Mouse (Mus musculus) brain, embryonic 14.5 days (tissue): ENCODE measurements around the gene Gpr146.

ENCODE experiments used
- CTCF ChIP-seq: fragments of 200-500 bp; IDR thresholded peaks from 2 replicates; pipeline ENCODE4 v1.5.1; 2012; ENCODE audit warnings: inconsistent platforms, mild to moderate bottlenecking, moderate library complexity, borderline replicate concordance; ENCODE audit not compliant: insufficient read depth, insufficient read length; ENCODE audit errors: extremely low read depth
- POLR2A ChIP-seq: fragments of 200-500 bp; IDR thresholded peaks from 2 replicates; pipeline ENCODE4 v1.6.1; 2012; ENCODE audit warnings: mild to moderate bottlenecking, inconsistent platforms, borderline replicate concordance; ENCODE audit not compliant: poor library complexity, insufficient read depth, insufficient read length, severe bottlenecking; ENCODE audit errors: extremely low read depth

- TF ChIP-seq CTCF = no peak
- no peak for TF ChIP-seq POLR2A
Measured at GRCm38 (mm10) chr5:139367884-139368458, 9.5 kb upstream of the Gpr146 start.
